Mouse (Mus musculus) neural tube, embryonic 14.5 days (tissue): ENCODE measurements around the gene Shroom1. TPM values are rescaled to one million over a fixed set of nuclear protein-coding genes. Genes with fewer than 3 reads are reported as not detected.
A peak's percentile ranks its signal among the peaks of the same experiment; 100 is the strongest.

Source experiments
- ATAC-seq: fragments of 200-750 bp; cut with Nextera tagmentation; 2 replicates; pipeline ENCODE4 v1.8.0; 2017; ENCODE audit warnings: low read depth, mild to moderate bottlenecking, moderate TSS enrichment, moderate library complexity
- H3K27ac ChIP-seq: fragments of 300-500 bp; sonication (generic); 2 replicates; pipeline ENCODE4 v1.5.1; 2014; ENCODE audit warnings: low read depth, mild to moderate bottlenecking, control low read depth, low read length, moderate library complexity, mixed read lengths
- H3K27me3 ChIP-seq: fragments of 300-500 bp; sonication (generic); 2 replicates; pipeline ENCODE4 v1.6.1; 2014; ENCODE audit warnings: low read length; ENCODE audit not compliant: control insufficient read depth, insufficient read depth
- H3K36me3 ChIP-seq: fragments of 300-500 bp; sonication (generic); 2 replicates; pipeline ENCODE4 v1.6.1; 2014; ENCODE audit warnings: low read length, mixed read lengths; ENCODE audit not compliant: control insufficient read depth, insufficient read depth
- H3K4me1 ChIP-seq: fragments of 300-500 bp; sonication (generic); 2 replicates; pipeline ENCODE4 v1.6.1; 2014; ENCODE audit warnings: low read length; ENCODE audit not compliant: control insufficient read depth, insufficient read depth
- H3K4me2 ChIP-seq: fragments of 300-500 bp; sonication (generic); 2 replicates; pipeline ENCODE4 v1.6.1; 2014; ENCODE audit warnings: mild to moderate bottlenecking, low read depth, low read length, control low read depth
- H3K4me3 ChIP-seq: fragments of 300-500 bp; sonication (generic); 2 replicates; pipeline ENCODE4 v1.5.1; 2014; ENCODE audit warnings: low read depth, low read length, control low read depth, mixed read lengths
- H3K9ac ChIP-seq: fragments of 300-500 bp; sonication (generic); replicated peaks from 2 replicates; pipeline ENCODE4 v1.6.1; 2014; ENCODE audit warnings: low read depth, mild to moderate bottlenecking, control low read depth, low read length, mixed read lengths
- H3K9me3 ChIP-seq: fragments of 300-500 bp; sonication (generic); 2 replicates; pipeline ENCODE4 v1.6.1; 2016; ENCODE audit warnings: low read length; ENCODE audit not compliant: control insufficient read depth
- WGBS: fragments of 180-500 bp; shearing (Covaris S2); extraction: QIAGEN DNeasy Blood & Tissue Kit; methylation state at CpG from one replicate; pipeline ENCODE4 v1.1.7; 2014; 5-methylcytosine and 5-hydroxymethylcytosine counted together
- polyA plus RNA-seq: library from polyadenylated mRNA; unstranded; fragments of >200 nt; fragmentation: Nextera tagmentation; extraction: Ambion mirVana; gene quantifications from 2 replicates; pipeline ENCODE4 v1.2.1, GENCODE M21; 2014

Shroom1 gene
- polyA plus RNA-seq, 1 experiment from 2014 or later: 1.8 TPM

GRCm38 (mm10) chr11:53452396-53452795 is 4.6 kb upstream of the Shroom1 start:
- Histone ChIP-seq H3K9me3 (no peaks in the 10 kb centered on the region), H3K4me3 (no peak overlapping the region), H3K27ac (no peak overlapping the region), H3K4me2 (no peak overlapping the region), H3K27me3 (peaks cover 7% of the 10 kb centered on the region), H3K9ac (no peak overlapping the region), H3K4me1 (peaks cover 6% of the 10 kb centered on the region), H3K36me3 (no peaks in the 10 kb centered on the region)
- ATAC-seq: no peak
- 96% methylated on average over 9 of the region's 9 CpGs for WGBS

- Histone ChIP-seq H3K27me3 (peaks cover 12% of the 10 kb centered on the region), H3K9ac (no peak overlapping the region), H3K4me2 (no peak overlapping the region), H3K27ac (no peak overlapping the region), H3K4me3 (no peak overlapping the region), H3K36me3 (no peaks in the 10 kb centered on the region), H3K4me1 (peaks cover 7% of the 10 kb centered on the region), H3K9me3 (no peaks in the 10 kb centered on the region)
- WGBS: 93% methylated on average over 5 of the region's 5 CpGs
- no peak for ATAC-seq
Observed at GRCm38 (mm10) chr11:53453031-53453430, 4.0 kb upstream of the Shroom1 start.

- peak overlapping the region; percentile 37 for H3K9ac ChIP-seq
- H3K4me3 ChIP-seq: peak overlapping the region; percentile 42
- peak overlapping the region; percentile 62 for H3K4me2 ChIP-seq
- peaks cover 7% of the 10 kb centered on the region for H3K4me1 ChIP-seq
- 0 out of 2 replicates have a peak, but pooled peaks have one; percentile 28 for ATAC-seq
- H3K36me3 ChIP-seq: no peaks in the 10 kb centered on the region
- WGBS: 5% methylated on average over 29 of the region's 29 CpGs
- no peak overlapping the region for H3K27ac ChIP-seq
- H3K9me3 ChIP-seq: no peaks in the 10 kb centered on the region
- H3K27me3 ChIP-seq: peaks cover 24% of the 10 kb centered on the region
Observed at GRCm38 (mm10) chr11:53457372-53457954, 458 bp downstream of the Shroom1 start.

GRCm38 (mm10) chr11:53458996-53459395 is 2.0 kb downstream of the Shroom1 start:
- Histone ChIP-seq H3K36me3 (no peaks in the 10 kb centered on the region), H3K4me3 (no peak overlapping the region), H3K4me1 (peaks cover 16% of the 10 kb centered on the region), H3K27ac (no peak overlapping the region), H3K4me2 (no peak overlapping the region), H3K27me3 (peaks cover 37% of the 10 kb centered on the region), H3K9me3 (no peaks in the 10 kb centered on the region), H3K9ac (no peak overlapping the region)
- no peak for ATAC-seq
- WGBS: 58% methylated on average over 3 of the region's 3 CpGs

GRCm38 (mm10) chr11:53460192-53460591 is 3.2 kb downstream of the Shroom1 start:
- no peak overlapping the region for H3K9ac ChIP-seq
- H3K4me3 ChIP-seq: no peak overlapping the region
- no peaks in the 10 kb centered on the region for H3K9me3 ChIP-seq
- no peak for ATAC-seq
- H3K27me3 ChIP-seq: peaks cover 47% of the 10 kb centered on the region
- no peaks in the 10 kb centered on the region for H3K36me3 ChIP-seq
- H3K27ac ChIP-seq: no peak overlapping the region
- WGBS: 80% methylated on average over 3 of the region's 3 CpGs
- H3K4me2 ChIP-seq: no peak overlapping the region
- peaks cover 16% of the 10 kb centered on the region for H3K4me1 ChIP-seq

- WGBS: 17% methylated on average over 5 of the region's 5 CpGs
- Histone ChIP-seq H3K9me3 (no peaks in the 10 kb centered on the region), H3K36me3 (no peaks in the 10 kb centered on the region), H3K4me1 (peaks cover 19% of the 10 kb centered on the region), H3K9ac (no peak overlapping the region), H3K27me3 (peaks cover 51% of the 10 kb centered on the region), H3K27ac (no peak overlapping the region), H3K4me3 (no peak overlapping the region), H3K4me2 (no peak overlapping the region)
- no peak for ATAC-seq
Observed at GRCm38 (mm10) chr11:53461727-53462126, 4.7 kb downstream of the Shroom1 start.

DNA sequence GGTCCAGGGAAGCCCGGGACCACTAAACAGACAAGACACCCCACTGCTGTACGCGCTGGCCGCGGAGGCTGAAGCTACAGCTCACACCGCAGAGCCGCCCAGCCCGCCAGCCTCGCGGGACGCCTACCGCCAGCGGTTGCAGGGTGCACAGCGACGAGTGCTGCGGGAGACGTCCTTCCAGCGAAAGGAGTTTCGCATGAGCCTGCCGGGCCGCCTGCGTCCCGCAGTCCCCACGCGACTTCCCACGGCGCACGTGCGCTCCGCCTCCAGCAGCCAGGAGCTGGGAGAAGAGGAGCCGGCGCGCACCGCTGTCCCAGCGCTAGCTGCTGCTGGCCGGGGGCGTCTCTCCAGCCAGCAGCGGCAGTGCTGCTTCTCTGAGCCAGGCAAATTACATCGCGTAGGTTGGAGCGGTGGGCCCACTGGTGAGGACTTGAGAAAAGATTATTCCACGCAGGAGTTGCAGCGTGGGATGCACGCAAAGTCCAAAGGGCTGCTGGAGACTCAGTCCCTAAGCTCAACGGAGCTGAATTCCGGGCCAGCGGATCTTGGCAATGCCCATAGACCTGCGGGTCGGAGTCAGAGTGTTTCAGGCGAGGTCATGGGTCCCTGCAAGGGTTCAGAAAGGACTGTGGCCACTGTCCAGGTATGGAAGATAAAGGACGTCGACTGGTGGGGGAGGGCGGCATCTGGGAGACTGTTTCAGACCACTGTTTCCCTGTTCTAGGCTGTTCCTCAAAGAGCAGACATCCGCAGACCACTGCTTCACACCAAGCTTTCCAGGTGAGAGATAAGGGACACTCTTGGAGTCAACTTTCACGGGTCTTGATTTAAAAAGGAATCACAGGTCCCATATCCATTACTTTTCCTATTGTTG is 6.8 kb downstream of the Shroom1 start:
- H3K9me3 ChIP-seq: no peaks in the 10 kb centered on the region
- WGBS: 7% methylated on average over 55 of the region's 55 CpGs
- no peak overlapping the region for H3K27ac ChIP-seq
- no peaks in the 10 kb centered on the region for H3K36me3 ChIP-seq
- peak overlapping the region; percentile 46; the same call in 1 of the 2 replicates for H3K9ac ChIP-seq
- peaks cover 39% of the 10 kb centered on the region for H3K27me3 ChIP-seq
- H3K4me3 ChIP-seq: peak overlapping the region; percentile 35
- ATAC-seq: peak; percentile 25; the same call in 1 of the 2 replicates
- peak overlapping the region; percentile 75 for H3K4me2 ChIP-seq
- peaks cover 12% of the 10 kb centered on the region for H3K4me1 ChIP-seq

DNA sequence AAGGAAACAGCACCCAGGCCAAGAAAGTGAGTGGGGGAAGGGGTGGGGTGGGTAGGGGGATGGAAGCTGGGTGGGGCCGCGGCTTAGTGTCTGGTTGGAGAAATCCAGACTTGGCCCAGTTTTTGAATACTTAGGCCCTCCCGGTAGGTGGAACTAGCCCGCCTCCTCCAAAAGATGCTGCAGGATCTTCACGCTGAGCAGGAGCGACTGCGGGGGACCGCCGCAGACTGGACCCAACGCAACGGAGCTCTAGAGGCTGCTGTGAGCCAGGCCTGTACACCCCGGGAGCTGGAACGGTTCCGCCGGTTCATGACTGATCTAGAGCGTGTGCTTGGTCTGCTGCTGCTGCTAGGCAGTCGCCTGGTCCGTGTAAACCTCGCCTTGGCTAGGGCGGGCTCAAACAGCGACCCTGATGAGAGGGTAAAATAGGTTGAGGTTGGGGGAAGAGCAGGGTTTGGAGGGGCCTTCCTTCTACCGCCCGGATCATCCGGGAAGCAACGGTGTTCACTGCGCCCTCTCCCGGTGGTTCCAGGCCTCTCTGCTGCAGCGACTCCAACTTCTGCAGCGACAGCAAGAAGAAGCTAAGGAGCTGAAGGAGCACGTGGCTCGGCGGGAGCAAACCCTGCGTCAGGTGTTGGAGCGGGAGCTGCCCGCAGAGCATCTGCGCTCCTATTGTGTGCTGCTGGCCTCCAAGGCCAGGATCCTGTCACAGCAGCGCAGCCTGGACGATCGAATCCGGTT is 9.4 kb downstream of the Shroom1 start:
- Histone ChIP-seq H3K4me3 (peak overlapping the region; percentile 22), H3K36me3 (no peaks in the 10 kb centered on the region), H3K9me3 (no peaks in the 10 kb centered on the region), H3K27me3 (peaks cover 36% of the 10 kb centered on the region), H3K4me2 (peak overlapping the region; percentile 50), H3K4me1 (peaks cover 20% of the 10 kb centered on the region), H3K27ac (no peak overlapping the region), H3K9ac (0 out of 2 replicates have a peak overlapping the region, but pooled peaks have one; percentile 18)
- 7% methylated on average over 40 of the region's 40 CpGs for WGBS
- ATAC-seq: peak; percentile 41; the same call in 1 of the 2 replicates
